Mouse (Mus musculus) heart, embryonic 16.5 days (tissue): ENCODE measurements at regions not wholly inside any gene's neighbourhood (a gene's known extent, or its start where the extent isn't known, plus 50 kb on each side); places are given as distances from the start of the nearest gene placed in this dataset.

Source experiments
- ATAC-seq: fragments of 200-750 bp; cut with Nextera tagmentation; replicated peaks from 2 replicates; pipeline ENCODE4 v1.8.0; 2017; ENCODE audit warnings: moderate number of reproducible peaks; ENCODE audit not compliant: insufficient read depth, low FRiP score; ENCODE audit errors: extremely low read depth
- H3K27ac ChIP-seq: fragments of 300-500 bp; sonication (generic); 2 replicates; pipeline ENCODE4 v1.5.1; 2014; ENCODE audit warnings: mild to moderate bottlenecking, low read length, control low read depth, moderate library complexity
- H3K27me3 ChIP-seq: fragments of 300-500 bp; sonication (generic); 2 replicates; pipeline ENCODE4 v1.6.1; 2014; ENCODE audit warnings: low read length, mixed read lengths; ENCODE audit not compliant: control insufficient read depth, insufficient read depth
- H3K36me3 ChIP-seq: fragments of 300-500 bp; sonication (generic); 2 replicates; pipeline ENCODE4 v1.6.1; 2014; ENCODE audit not compliant: control insufficient read depth, insufficient read depth
- H3K4me1 ChIP-seq: fragments of 300-500 bp; sonication (generic); 2 replicates; pipeline ENCODE4 v1.6.1; 2014; ENCODE audit warnings: low read length, mixed read lengths; ENCODE audit not compliant: control insufficient read depth, insufficient read depth
- H3K4me2 ChIP-seq: fragments of 300-500 bp; sonication (generic); 2 replicates; pipeline ENCODE4 v1.6.1; 2014; ENCODE audit warnings: low read depth, mild to moderate bottlenecking, control low read depth, low read length
- H3K4me3 ChIP-seq: fragments of 300-500 bp; sonication (generic); 2 replicates; pipeline ENCODE4 v1.5.1; 2014; ENCODE audit warnings: mild to moderate bottlenecking, control low read depth, low read length
- H3K9ac ChIP-seq: fragments of 300-500 bp; sonication (generic); 2 replicates; pipeline ENCODE4 v1.6.1; 2014; ENCODE audit warnings: low read length, control low read depth
- H3K9me3 ChIP-seq: fragments of 300-500 bp; sonication (generic); replicated peaks from 2 replicates; pipeline ENCODE4 v1.6.1; 2016; ENCODE audit warnings: low read length; ENCODE audit not compliant: control insufficient read depth
- WGBS: fragments of 180-500 bp; shearing (Covaris S2); extraction: QIAGEN DNeasy Blood & Tissue Kit; methylation state at CpG from one replicate; pipeline ENCODE4 v1.1.7; 2014; 5-methylcytosine and 5-hydroxymethylcytosine counted together

DNA sequence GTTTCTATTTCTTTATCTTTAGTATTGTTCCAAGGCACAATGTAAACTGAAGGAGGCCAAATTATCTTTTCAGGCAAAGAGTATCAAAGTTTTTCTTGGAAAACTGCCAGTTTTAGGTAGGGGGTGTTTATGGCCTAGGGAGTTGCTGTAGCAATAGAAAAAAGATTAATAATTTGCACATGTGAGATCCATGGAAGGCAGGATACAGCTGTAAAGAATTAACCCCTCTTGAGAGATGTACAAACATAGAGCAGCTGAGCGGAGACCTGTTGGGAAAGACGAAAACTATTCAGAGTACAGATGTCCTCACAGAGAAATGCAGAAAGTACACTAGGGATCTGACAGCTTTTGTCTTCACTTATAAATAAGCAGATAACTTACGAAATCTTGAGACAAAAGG lies 176.8 kb downstream of the Fign start:
- Histone ChIP-seq H3K27ac (no peak overlapping the region), H3K4me2 (no peak overlapping the region), H3K36me3 (no peaks in the 10 kb centered on the region), H3K9me3 (no peaks in the 10 kb centered on the region), H3K4me3 (no peak overlapping the region), H3K27me3 (no peaks in the 10 kb centered on the region), H3K4me1 (no peaks in the 10 kb centered on the region), H3K9ac (no peak overlapping the region)
- ATAC-seq, result no peak
- WGBS, result 45% methylated on average over 3 of the region's 3 CpGs

DNA sequence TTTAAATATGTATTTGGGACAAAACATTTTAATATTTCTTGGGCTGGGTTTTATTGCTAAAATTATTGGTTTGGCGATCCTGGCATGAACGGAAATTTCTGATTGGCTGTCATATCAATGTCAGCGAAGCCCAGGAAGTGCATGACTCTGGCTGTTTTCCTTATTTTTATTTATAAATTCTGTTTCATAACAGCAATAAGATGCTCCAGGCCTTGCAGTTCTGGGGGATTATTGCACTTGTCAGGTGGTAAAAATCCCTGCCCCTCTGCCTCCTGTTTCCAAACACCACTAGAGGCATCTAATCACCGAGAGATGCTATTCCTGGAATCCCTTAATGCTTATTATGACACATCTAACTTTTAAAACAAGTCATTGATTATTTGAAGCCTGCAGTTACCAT lies 177.8 kb downstream of the Fign start:
- WGBS, result 87% methylated on average over 4 of the region's 4 CpGs

DNA sequence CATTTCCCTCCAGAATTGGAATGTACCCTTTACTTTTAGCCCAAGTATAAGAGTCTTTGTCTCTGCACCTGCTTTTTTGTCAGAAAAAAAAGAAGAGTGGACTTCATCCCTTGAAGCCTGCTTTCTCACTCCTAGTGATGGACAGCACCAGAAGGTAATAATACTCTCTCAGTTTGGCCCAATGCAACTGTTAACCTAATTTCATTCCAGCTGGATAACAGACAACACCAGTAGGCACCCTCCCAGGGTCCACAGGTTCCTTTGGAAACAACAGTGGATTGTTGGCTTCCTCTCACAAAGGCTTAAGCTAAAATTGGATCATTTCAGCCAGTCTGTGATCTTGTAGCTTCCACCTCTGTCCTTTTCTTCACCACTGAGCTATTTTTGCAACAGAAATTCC lies 197.2 kb downstream of the Fign start:
- H3K27me3 ChIP-seq, result no peaks in the 10 kb centered on the region
- no peaks in the 10 kb centered on the region for H3K36me3 ChIP-seq
- no peaks in the 10 kb centered on the region for H3K9me3 ChIP-seq
- H3K4me1 ChIP-seq, result no peaks in the 10 kb centered on the region
- no peak overlapping the region for H3K4me3 ChIP-seq
- H3K27ac ChIP-seq, result no peak overlapping the region
- ATAC-seq, result no peak
- no peak overlapping the region for H3K9ac ChIP-seq
- H3K4me2 ChIP-seq, result no peak overlapping the region

More for the DNA sequence above, 177.8 kb downstream of the Fign start:
- Histone ChIP-seq H3K36me3 (no peaks in the 10 kb centered on the region), H3K4me3 (no peak overlapping the region), H3K4me2 (no peak overlapping the region), H3K9ac (no peak overlapping the region), H3K9me3 (no peaks in the 10 kb centered on the region), H3K27ac (no peak overlapping the region), H3K27me3 (no peaks in the 10 kb centered on the region), H3K4me1 (no peaks in the 10 kb centered on the region)
- ATAC-seq, result no peak

DNA sequence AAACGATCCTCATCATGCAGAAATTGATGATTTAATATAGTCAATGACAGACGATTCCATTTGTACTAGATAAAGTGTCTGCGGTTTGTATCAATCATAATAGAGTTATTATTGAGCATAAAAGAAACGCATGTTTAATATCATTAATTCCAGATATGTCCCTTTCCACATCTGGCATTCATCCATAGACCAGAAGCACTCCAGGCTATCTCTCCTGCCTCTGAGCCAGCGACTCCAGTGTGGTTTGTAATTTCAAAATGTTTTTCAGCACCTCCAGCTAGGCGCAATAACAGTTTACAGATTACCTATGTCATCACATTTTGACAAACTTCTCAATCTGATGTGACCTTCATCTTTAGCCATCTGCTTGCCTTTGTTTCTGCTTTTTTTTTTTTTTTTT lies 219.4 kb downstream of the Fign start:
- Histone ChIP-seq H3K36me3 (no peaks in the 10 kb centered on the region), H3K4me1 (peaks cover 7% of the 10 kb centered on the region), H3K9me3 (no peaks in the 10 kb centered on the region), H3K9ac (no peak overlapping the region), H3K27me3 (no peaks in the 10 kb centered on the region), H3K4me3 (no peak overlapping the region), H3K27ac (no peak overlapping the region), H3K4me2 (peak overlapping the region; percentile 36; the same call in 1 of the 2 replicates)
- WGBS, result 29% methylated on average over 6 of the region's 6 CpGs
- peak; percentile 75 for ATAC-seq

DNA sequence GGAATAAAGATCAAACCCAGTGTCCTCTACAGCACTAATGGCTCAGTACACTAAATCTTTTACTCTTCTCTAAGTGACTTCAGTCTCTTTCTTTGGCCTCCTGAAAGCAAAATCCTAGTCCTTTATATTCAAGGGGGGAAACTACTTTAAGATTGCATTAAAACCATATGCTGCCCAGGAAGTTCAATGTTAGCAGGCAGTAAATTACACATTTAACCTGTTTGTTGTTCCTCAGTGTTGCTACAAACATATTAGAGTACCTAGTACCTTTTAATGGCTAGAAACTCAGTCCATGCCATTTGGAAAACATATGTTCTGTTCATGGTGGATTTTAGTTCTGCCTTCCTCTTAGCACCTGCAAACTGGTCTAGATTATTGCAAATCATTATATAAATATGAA lies 220.5 kb downstream of the Fign start:
- Histone ChIP-seq H3K27me3 (no peaks in the 10 kb centered on the region), H3K36me3 (no peaks in the 10 kb centered on the region), H3K4me3 (no peak overlapping the region), H3K9me3 (no peaks in the 10 kb centered on the region), H3K4me2 (no peak overlapping the region), H3K27ac (no peak overlapping the region), H3K9ac (no peak overlapping the region), H3K4me1 (peaks cover 7% of the 10 kb centered on the region)
- ATAC-seq, result no peak

DNA sequence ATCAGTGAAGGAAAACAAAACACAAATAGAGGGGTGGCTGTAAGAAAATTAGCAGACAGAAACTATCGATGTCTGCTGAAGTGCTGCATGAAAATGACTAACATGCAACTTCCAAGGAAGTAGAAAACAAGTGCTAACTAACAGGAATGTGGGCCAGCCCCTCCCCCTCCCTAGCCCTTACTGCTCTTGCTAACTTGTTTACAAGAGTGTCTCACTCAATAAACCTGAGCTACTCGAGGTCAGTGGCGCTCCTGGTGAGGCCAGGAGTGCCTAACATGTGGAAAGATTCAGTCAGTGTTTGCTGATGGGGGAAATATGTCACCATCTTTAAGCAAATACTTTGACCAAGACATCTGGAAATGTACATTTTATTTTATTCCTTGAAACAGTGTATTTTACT lies 221.5 kb downstream of the Fign start:
- H3K27ac ChIP-seq, result no peak overlapping the region
- no peaks in the 10 kb centered on the region for H3K36me3 ChIP-seq
- no peak for ATAC-seq
- H3K9me3 ChIP-seq, result no peaks in the 10 kb centered on the region
- no peaks in the 10 kb centered on the region for H3K27me3 ChIP-seq
- H3K9ac ChIP-seq, result no peak overlapping the region
- H3K4me3 ChIP-seq, result no peak overlapping the region
- H3K4me2 ChIP-seq, result no peak overlapping the region
- peaks cover 7% of the 10 kb centered on the region for H3K4me1 ChIP-seq
- 18% methylated on average over 3 of the region's 3 CpGs for WGBS

DNA sequence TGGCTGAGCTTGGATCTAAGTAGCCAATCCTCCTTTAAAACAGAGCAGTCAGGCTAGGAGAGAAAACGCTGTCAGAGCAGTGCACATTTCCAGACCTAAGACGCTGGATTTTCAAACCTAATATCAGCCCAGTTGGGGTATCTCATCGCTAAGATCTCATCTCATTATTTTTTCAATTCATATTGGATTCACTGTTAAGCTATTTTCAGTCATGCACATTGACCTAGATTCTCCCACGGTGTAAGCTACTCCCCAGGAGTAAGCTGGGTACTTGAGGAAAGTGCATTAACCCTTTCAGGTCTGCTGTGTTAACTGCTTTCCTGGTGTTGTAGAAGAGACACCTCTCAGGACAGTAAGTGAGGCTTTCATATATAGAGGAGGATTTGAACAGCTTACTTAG lies 222.7 kb downstream of the Fign start:
- no peak overlapping the region for H3K9ac ChIP-seq
- H3K4me3 ChIP-seq, result no peak overlapping the region
- H3K36me3 ChIP-seq, result no peaks in the 10 kb centered on the region
- no peak overlapping the region for H3K4me2 ChIP-seq
- no peaks in the 10 kb centered on the region for H3K27me3 ChIP-seq
- no peaks in the 10 kb centered on the region for H3K9me3 ChIP-seq
- no peak overlapping the region for H3K27ac ChIP-seq
- WGBS, result 33% methylated on average over 4 of the region's 4 CpGs
- no peak for ATAC-seq
- peaks cover 7% of the 10 kb centered on the region for H3K4me1 ChIP-seq

DNA sequence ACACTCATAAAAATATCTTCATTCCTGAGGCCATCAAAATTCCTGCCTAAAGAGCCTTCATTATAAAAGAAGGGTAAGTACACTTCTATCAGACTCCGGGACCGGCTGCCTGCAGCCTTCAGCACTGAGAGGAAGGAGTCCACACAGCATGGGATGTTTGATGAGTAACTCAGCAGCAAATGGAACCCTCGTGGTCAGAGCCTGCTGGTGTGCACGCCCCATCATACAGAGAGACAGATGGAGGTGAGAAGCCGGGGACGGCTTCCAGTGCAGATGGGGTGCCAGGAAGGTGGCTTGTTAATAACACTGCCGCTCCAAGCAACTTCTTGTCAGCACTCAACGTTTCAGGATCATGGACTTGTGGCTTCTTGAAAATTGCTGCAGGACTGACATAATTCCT lies 231.3 kb downstream of the Fign start:
- no peak overlapping the region for H3K4me3 ChIP-seq
- 56% methylated on average over 8 of the region's 8 CpGs for WGBS

DNA sequence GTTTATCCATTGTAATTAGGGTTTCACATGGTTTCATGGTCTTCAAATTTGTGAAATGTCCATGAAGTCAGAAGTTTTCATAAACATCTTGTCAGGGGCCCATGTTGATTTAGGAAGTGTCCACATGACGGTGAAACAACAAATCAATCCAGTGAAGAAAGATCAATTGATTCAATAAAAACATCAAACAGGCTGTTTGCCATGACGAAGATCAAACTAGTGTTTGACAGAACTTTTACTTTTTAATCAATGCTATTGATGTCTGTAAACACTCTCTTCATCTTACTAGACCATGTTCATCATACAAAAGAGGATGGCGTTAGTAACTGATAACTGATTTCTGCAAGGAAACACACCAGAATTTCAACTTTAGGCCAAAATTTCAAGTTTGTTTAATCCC lies 236.0 kb downstream of the Fign start:
- Histone ChIP-seq H3K4me3 (no peak overlapping the region), H3K4me1 (no peaks in the 10 kb centered on the region), H3K27ac (no peak overlapping the region), H3K36me3 (no peaks in the 10 kb centered on the region), H3K9ac (no peak overlapping the region), H3K27me3 (no peaks in the 10 kb centered on the region), H3K9me3 (no peaks in the 10 kb centered on the region), H3K4me2 (no peak overlapping the region)
- 82% methylated on average over 3 of the region's 3 CpGs for WGBS
- no peak for ATAC-seq

More for the DNA sequence above, 231.3 kb downstream of the Fign start:
- H3K27me3 ChIP-seq, result no peaks in the 10 kb centered on the region
- H3K9ac ChIP-seq, result no peak overlapping the region
- H3K9me3 ChIP-seq, result no peaks in the 10 kb centered on the region
- no peaks in the 10 kb centered on the region for H3K4me1 ChIP-seq
- no peak overlapping the region for H3K4me2 ChIP-seq
- H3K36me3 ChIP-seq, result no peaks in the 10 kb centered on the region
- H3K27ac ChIP-seq, result no peak overlapping the region
- no peak for ATAC-seq

DNA sequence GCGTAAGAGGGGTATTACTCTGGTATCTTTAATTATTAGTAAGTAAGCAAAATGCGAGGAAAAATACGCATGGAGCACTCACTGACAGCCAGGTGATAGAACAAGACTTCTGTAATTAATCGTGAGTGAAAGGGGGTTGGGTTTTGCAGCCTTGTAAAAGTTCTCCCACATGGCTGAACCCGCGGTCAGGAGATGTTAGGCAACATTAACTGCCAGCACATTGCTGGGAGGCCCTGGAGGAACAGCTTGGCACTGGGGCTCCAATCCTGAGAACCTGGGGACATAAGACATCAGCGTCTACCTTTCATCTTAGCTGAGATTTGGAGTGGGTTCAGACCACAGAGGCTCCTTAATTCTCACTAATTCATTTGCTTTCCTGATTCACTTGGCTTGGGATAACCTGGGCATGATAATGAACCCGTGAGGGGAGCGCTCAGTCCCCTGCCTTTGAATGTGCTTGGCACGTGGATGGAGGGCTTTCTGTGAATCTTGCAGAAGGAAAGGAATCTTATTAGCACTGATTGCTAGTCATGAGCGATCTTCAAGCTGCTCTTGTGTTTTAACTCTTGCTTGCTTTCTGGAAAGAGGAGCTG lies 241.3 kb downstream of the Fign start:
- no peak for ATAC-seq
- no peak overlapping the region for H3K27ac ChIP-seq
- H3K4me3 ChIP-seq, result no peak overlapping the region
- no peak overlapping the region for H3K9ac ChIP-seq
- no peaks in the 10 kb centered on the region for H3K36me3 ChIP-seq
- H3K4me2 ChIP-seq, result no peak overlapping the region
- peaks cover 2% of the 10 kb centered on the region for H3K4me1 ChIP-seq
- H3K27me3 ChIP-seq, result no peaks in the 10 kb centered on the region
- H3K9me3 ChIP-seq, result no peaks in the 10 kb centered on the region
- 61% methylated on average over 11 of the region's 11 CpGs for WGBS
